Mouse (Mus musculus) urinary bladder, postnatal 36 days (tissue): ENCODE measurements around the gene Ung.

Experiments
- DNase-seq, 2 experiments: peaks; one replicate each; pipeline ENCODE4 v3.0.0; 2022; ENCODE audit warnings: low spot score in 2 of 2, mixed read lengths in 1 of 2

Ung gene

DNA sequence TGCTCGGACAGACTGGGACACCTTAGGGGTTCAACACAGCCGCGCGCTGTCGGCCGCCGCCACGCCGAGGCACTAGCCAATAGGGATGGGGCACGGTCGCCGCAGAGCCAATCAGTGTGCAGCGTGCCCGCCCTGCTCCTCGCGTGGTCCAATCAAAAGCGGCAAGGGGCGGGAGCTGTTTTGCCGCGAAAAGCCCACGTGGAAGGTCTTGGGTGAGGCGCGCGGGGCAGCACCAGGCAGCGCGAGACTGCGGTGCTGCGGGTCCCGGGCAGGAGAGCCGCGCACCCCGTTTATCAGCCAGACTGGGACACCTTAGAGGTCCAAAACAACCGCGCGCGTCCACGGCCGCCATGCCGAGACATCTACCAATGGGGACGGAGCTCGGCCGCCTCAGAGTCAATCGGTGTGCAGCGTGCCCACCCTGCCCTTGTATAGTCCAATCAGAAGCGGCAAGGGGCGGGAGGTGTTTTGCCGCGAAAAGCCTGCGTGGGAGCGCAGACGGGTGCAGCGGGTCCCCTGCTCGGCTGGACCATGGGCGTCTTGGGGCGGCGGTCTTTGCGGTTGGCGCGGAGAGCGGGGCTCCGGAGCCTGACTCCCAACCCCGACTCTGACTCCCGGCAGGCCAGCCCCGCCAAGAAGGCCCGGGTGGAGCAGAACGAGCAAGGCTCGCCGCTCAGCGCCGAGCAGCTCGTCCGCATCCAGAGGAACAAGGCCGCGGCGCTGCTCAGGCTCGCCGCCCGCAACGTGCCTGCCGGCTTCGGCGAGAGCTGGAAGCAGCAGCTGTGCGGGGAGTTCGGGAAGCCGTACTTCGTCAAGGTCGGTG lies 723 bp downstream of the Ung start:
- peak; percentile 89 to 92 for DNase-seq

DNA sequence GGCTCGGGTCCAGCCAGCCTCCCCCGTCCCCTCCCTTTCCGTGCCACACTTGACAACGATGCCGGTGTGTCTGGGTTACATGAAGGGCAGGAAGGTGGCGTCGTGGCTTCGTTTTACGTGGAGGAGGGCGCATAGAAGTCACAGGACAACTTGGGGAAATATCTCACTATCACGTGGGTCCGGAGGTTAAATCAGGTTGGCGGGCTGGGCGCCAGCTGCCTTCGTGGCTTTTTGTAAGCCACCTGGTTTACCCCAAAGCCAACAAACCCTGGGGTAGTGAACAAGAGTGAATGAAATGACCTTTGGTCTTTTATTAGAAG lies 1.3 kb downstream of the Ung start:
- peak in 1 of 2 experiments; percentile 52 for DNase-seq

DNA sequence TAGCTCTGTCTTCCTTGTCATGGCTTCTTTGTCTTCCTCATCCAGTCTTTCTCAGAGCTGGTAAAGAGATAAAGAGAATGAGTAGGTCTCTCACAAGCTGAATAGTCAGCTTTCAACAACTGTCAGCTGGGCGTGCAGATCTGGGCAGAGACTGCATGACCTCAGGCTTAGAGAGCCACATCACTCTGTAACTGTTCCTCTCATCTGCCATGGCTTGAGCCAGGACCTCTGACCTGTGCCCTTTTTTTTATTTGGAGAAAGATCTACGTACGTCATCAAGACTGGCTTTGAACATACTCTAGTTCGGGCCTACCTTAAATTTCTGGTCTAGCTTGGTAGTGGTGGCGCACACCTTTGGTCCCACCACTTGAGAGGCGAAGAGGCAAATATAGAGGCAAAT lies 2.7 kb downstream of the Ung start:
- DNase-seq: no peak

DNA sequence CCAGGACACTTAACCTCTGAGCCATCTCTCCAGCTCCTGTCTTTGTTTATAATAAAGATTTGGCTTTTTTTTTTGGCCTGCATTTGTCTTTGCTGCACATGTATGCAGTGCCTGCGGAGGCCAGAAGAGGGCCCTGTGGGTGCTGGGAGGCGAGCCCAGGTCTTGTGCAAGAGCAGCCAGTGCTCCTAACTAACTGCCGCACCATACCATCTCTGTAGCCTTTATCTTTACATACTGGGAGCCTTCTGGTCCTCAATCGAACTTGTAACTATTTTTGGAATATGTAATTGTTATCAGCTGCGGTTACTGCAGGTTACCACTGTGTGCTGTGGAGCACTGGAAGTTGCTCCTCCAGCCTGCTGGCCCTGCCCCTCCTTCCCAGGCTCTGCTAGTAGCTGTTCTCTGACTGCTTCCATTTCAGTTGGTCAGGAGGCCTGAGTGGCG lies 3.9 kb downstream of the Ung start:
- DNase-seq: peak in 1 of 2 experiments; percentile 68

DNA sequence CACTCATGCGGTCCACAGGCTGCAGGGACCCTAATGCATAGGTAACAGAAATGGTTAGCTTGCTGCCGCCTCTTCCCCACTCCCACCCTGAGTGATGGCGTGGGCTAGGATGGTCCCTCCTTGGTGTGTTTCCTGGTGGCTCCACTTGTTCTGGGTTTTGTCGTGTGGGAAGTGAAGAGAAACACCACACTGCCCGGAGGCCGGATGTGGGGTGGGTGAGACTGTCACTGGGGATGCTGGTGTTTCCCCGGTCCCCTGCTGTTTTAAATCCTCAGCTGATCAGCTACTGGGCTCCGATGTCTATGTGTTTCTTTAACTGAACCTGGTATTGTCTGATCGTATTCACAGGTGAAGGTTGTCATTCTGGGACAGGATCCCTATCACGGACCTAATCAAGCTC lies 5.3 kb downstream of the Ung start:
- no peak for DNase-seq

DNA sequence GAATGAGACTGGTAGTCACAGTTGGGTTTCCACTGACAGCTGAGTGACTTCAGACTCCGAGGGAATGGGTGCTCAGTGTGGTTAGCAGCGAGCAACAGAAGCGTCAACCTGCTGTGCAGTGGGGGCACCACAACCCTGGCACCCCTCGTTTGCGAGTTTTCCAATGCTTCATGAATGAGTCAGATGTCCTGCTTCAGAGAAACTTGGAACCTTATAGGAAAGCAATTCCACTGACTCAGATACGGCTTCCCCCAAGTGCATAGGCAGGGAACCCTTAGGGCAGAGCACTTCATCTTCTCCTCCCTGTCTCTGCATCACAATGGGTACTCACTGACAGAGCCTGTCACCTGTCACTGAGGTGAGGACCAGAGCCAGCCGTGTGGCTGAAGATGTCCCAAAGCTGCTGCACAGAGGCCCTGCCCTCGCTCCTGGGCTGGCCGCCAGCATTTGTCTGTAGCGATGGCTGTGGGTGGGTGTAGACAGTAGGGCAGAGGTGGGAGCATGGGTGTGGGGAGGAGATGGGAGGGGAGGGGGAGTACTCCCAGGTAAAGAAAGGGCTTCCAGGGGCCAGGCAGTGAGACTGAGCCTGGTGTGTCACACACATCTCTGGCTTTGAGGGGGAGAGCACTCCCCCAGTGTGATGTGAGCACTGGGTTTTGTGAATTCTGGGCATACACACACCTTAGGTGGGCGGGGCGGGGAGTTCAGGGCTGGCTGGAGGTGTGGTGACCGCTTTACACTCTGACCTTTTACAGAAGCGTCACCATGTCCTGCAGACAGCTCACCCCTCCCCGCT lies 7.5 kb downstream of the Ung start:
- no peak for DNase-seq

DNA sequence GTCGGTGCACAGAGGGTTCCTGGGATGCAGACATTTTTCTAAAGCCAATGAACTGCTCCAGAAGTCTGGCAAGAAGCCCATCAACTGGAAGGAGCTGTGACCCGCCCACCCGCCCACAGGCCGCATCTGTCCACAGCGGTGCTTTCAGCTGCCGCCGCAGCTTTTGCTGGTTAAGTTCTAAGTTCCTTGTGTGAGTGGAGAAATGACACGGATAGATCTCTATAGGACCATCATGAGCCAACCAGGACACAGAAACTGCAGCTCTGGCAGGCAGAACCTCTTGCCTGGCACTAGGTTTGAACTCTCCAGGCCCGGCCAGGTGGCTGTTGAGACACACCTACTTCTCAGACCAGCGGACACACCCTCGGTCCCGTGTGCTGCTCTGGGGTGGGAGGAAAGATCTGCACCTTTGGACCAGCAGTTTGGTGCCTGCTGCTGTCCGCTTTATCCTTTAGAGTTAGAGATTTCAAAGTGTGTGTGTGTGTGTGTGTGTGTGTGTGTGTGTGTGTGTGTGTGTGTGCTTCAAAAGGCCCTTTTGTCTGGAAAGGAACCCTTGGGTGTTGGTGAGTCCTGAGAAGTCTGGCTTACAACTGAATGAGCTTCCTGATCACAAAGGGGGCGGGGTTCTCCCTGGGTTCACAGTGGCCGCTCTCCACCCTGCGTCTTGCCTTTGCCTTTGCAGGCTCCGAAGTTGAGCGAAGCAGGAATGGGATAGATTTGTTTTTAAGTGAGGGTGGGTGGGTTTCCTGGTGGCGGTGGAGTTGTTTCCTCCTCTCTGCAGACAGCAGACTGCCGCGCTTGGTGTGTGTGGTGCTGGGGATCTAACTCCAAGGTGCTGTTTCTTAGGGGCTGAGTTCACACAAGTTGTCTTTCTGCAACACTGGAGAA lies 8.3 kb downstream of the Ung start:
- DNase-seq: no peak

DNA sequence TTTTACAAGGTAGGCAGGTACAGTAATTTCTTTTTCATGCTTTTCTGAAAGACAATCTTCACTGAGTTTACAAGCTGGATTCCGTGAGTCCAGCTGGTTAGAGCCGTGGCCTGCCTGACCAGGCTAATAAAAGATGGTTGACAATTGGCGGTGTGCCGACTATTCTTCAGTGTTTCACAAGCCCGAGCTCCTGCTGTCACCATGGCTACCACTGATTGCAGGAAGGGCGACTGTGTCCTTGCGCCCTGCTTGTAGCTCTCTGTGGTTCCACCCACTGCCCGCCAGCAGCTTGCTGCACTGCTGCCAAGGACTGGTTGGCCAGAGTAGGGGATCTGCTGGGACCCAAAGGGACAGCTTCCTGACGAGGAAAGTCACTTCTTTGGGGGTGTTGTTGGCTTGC lies 9.0 kb downstream of the Ung start:
- peak; percentile 22 to 79 for DNase-seq

DNA sequence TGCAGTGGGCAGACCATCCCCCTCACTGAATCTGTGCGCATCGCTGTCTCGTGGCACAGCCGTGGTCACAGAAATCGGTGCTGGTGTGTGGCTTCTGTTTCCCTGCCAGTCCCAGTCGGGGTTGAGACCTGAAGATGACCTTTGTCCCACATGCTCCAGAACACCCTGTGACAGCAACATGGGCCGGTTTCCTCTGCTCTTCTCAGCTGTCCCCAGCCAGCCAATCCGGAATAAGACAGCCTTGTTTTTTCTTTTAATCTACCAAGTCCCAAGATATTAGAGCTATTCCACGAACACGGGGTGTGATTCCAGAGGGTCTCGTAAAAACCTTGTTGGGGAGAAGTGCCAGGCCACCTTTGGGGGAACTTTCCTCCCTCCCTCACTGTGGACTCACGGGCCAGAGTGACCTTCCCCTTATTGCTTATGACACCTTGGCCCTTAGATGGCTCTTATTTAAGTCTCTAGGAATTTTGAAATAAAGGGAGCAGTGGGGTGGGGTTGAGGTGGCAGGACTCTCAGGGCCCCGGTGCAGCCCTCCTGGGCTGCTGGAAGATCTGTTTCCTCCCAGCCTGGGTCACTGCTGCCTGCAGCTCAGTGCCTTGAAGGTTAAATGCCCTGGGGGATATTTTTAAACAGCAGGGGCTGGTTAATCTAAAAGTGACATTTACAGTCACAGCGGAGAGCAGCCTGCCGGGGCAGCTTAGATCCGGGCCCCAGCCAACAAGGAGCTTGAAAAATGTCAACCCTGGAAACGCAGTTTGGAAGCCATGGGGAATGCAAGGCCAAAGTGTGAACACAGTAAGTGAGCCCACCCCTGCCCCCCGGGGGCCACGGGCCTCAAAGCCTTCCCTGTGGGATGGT lies 16.1 kb downstream of the Ung start, which contains the start of gene Acacb:
Gene Acacb (plus strand): TSS at position 508 of the 861 bp plus-strand sequence.
- DNase-seq: peak in 1 of 2 experiments; percentile 52

DNA sequence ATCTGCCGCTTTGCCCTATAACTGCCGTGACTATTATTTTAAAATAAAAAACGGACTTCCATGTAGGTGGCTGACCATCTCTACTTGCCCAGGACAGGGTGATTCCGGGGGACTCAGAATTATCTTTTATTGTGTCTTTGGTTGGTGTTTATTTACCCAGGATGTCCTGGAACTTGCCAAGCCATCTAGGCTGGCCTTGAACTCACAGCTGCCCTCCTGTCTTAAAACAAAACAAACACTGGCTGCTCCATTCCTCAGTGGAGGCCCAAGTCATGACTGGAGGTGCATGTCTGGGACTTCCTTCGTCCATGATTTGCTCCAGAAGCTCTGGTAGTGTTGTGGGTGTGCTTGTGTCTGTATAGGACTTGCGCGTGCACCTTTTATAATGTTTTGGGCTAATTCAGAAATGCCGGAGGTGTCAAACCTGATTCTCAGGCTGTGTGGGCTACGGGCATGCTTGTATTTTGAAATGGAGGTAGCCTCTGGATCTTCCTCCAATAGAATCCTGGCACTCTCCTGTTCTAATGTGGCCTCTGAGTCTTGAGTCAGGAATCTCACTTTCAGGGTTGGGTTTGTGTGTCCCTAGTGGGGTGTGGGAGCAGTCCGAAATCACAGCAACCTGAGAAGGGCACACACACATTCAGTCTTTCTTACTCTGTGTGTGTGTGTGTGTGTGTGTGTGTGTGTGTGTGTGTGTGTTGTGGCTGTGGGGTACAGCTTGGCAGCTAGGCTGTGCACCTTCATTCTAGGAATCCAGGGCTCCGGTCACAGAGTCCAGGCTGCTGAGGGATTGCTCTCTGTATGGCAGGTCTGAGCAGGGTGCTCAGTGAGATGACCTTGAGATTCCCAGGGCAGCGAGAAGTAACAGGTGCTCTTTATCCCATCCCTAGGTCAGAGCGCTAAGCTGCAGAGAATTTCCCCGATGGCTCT lies 17.1 kb downstream of the Ung start:
- DNase-seq: no peak

DNA sequence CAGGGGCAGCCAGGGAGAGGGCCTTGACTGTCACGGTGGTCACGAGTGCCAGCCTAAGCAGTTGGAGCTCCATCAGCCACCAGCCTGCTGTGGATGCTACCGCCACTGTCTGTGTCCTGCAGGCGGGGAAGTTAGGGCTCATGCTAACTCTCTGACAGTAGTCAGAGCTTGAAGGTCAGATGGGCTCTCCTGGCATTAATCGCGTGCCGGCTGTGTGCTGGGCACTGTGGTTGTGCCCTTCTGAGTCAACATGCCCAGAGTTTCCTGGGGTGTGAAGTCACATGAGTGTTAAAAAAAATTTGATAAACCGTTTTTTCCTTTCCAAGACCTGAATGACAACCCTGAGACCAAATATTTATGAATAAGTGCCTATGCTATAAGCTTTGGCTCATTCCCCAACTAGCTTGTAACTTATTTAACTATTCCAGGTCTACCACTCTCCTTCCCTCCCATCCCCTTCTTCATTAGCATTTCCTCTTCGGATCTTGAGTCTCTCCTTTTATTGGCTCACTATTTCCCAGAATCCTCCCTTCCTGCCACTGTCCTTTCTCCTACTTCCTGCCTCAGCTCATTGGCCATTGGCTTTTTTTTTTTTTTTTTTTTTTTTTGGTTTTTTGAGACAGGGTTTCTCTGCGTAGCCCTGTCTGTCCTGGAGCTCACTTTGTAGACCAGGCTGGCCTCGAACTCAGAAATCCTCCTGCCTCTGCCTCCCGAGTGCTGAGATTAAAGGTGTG lies 22.3 kb downstream of the Ung start:
- DNase-seq: no peak

DNA sequence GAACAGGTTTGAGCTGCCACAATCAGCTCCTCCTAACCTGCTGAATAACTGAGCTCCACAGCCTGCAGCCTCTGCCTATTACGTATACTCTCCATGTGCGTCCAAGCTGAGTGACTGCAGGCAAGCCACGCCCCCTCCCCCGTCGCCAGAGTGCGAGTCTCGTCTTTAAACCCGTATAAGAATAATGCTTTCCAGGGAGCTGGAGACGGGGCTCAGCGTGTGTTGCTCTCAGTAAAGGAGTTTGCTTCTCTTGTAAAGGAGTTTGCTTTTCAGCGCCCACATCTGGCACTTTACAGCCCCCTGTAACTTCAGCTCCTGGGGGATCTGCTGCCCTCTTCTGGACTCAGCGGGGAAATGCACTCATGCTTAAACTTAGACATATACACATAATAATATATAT lies 23.3 kb downstream of the Ung start:
- no peak for DNase-seq

DNA sequence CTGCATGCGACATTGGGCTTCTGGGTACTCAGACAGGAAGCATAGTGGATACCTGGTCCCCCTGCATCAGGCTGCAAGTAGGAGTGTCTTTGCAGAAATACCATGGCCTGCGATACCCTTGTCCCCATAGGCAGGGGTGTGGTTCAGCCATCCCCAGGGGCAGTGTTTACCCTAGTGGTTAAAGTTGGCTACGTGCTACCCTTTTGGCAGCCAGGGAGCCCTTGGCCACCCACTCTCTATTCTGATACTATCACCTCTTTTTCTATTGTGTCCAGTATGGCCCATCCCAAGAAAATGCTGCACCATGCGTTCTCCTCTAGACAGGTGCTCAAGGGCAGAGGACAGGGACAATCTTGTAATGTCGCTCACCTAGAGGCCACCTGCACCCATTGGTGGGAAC lies 24.6 kb downstream of the Ung start:
- DNase-seq: no peak

DNA sequence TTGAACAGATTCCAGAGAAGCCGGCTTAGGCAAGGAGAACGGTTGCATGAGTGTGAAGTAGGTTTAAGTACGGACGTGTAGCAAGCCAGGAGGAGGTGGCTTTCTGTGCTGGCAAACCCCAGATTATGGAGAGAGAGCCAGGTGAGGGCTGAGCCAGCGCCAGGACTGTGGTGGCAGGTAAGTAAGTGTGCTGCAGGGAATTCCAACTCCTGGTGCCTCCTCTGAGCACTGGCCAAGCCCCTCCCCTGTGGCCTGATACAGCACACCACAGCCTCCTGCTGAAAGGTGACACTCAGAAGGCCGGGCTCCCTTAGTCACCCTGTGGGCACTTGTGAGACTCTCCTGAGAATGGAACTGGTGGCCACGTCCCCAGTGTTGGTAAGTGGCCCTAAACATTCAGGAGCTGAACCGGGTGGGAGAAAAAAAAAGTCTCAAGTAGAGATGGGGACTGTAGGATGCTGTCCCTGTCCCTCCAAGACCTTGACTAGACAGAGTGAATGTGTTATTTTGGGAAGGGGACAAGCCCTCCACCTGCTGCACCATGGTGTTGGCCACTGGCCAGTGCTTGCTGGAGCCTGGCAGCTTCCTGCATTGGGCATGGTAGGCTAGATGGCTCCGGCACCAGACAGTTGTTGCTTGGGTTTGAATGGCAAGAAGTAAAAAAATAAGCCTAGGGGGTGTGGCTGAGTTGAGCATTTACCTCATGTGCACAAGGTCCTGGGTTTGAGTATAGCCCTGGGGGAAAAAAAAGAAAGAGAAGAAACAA lies 25.2 kb downstream of the Ung start:
- DNase-seq: no peak

DNA sequence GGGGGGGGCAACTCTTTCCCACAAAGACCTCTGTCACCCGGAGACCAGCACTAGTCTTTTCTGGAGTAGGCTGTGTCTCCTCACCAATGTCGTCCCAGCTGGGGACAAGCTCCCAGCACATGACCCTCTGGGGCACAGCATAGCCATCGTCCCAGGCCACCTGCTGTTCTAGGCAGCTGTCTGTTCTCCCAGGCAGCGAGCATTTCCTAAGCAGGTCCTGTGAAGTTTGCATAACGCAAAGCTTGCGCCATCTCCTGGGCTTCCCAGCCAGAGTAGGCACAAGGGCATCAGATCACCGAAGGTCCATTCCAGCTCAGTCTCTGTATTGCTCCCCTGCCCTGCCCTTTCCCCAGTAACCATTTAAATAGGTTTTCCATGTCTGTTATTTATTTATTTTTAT lies 27.1 kb downstream of the Ung start:
- DNase-seq: peak in 1 of 2 experiments; percentile 57

DNA sequence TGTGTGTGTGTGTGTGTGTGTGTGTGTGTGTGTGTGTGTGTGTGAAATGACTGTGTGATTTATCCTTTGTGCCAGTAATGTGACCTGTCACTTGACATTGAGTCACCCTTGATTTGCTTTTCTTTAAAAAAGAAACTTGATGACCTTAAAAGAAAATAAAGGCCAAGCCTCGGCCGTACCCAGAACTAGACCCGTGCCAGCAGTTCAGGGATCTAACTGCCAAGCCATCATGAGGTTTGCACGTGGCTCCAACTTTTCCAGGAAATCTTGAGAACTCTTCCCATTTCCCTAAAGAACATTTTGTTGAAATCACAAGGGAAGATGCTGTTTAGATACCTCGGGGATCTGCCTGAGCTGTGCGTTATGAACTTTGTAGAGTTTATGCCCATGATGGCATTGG lies 31.2 kb downstream of the Ung start:
- DNase-seq: no peak

DNA sequence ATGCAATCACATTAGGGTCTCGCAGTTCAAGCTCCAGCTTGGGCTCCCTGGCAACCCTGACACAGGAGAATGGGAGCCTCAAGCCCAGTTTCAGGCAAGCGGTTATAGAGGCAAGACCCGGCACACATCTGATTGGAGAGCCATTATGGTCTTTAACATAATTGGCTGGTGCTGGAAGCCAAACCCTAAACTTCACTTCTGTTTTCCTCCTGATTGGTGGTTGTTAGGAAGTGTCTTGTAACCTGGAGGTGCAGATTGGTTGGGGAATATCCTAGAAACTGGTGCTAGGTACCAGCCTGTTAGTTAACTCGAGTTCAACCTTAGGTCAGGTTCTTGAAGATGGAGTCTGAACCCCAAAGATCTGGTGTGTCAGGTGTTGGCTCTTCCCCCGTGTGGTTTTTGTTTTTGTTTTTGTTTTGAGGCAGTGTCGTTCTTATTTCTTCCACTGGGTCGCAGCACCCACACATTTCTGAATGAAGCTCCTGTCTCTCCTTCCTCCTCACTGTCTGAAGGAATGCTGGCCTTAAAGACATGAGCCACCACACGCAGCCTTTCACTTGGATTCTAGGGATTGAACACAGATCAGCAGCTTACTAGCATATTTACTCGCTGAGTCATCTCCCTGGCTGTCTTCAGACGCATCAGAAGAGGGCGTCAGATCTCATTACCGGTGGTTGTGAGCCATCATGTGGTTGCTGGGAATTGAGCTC lies 32.1 kb downstream of the Ung start:
- no peak for DNase-seq
